Mouse (Mus musculus) lung, embryonic 16.5 days (tissue): Measurements from ENCODE around the gene Dnah12. TPM values are rescaled to one million over a fixed set of nuclear protein-coding genes. Genes with fewer than 3 reads are reported as not detected.

ENCODE experiments used
- ATAC-seq: fragments of 200-750 bp; cut with Nextera tagmentation; 2 replicates; pipeline ENCODE4 v1.8.0; 2017; ENCODE audit warnings: low read depth, mild to moderate bottlenecking, moderate library complexity
- H3K27ac ChIP-seq: fragments of 300-500 bp; sonication (generic); 2 replicates; pipeline ENCODE4 v1.5.1; 2014; ENCODE audit warnings: mild to moderate bottlenecking, control low read depth, low read length
- H3K27me3 ChIP-seq: fragments of 300-500 bp; sonication (generic); 2 replicates; pipeline ENCODE4 v1.6.1; 2014; ENCODE audit warnings: low read depth, low read length, mixed read lengths; ENCODE audit not compliant: control insufficient read depth, insufficient read depth
- H3K36me3 ChIP-seq: fragments of 300-500 bp; sonication (generic); 2 replicates; pipeline ENCODE4 v1.6.1; 2014; ENCODE audit warnings: low read length; ENCODE audit not compliant: control insufficient read depth, insufficient read depth
- H3K4me1 ChIP-seq: fragments of 300-500 bp; sonication (generic); replicated peaks from 2 replicates; pipeline ENCODE4 v1.6.1; 2014; ENCODE audit warnings: low read length, mixed read lengths; ENCODE audit not compliant: control insufficient read depth, insufficient read depth
- H3K4me2 ChIP-seq: fragments of 300-500 bp; sonication (generic); 2 replicates; pipeline ENCODE4 v1.6.1; 2014; ENCODE audit warnings: low read depth, low read length, control low read depth
- H3K4me3 ChIP-seq: fragments of 300-500 bp; sonication (generic); 2 replicates; pipeline ENCODE4 v1.5.1; 2014; ENCODE audit warnings: mild to moderate bottlenecking, low read length, control low read depth
- H3K9ac ChIP-seq: fragments of 300-500 bp; sonication (generic); 2 replicates; pipeline ENCODE4 v1.6.1; 2014; ENCODE audit warnings: low read length, control low read depth
- H3K9me3 ChIP-seq: fragments of 300-500 bp; sonication (generic); 2 replicates; pipeline ENCODE4 v1.6.1; 2016; ENCODE audit warnings: low read length; ENCODE audit not compliant: control insufficient read depth
- WGBS: fragments of 180-500 bp; shearing (Covaris S2); extraction: QIAGEN DNeasy Blood & Tissue Kit; methylation state at CpG from one replicate; pipeline ENCODE4 v1.1.7; 2014; 5-methylcytosine and 5-hydroxymethylcytosine counted together
- microRNA-seq: library from miRNA; unstranded; fragments of <30 nt; microRNA quantifications from one replicate; pipeline ENCODE4, GENCODE M21; 2016
- polyA plus RNA-seq: library from polyadenylated mRNA; unstranded; fragments of >200 nt; fragmentation: Nextera tagmentation; extraction: Ambion mirVana; gene quantifications from 2 replicates; pipeline ENCODE4 v1.2.1, GENCODE M21; 2015

Gene Dnah12
- polyA plus RNA-seq, 1 experiment from 2014 or later = 0.93 TPM

- Histone ChIP-seq H3K27me3 (no peaks in the 10 kb centered on the region), H3K4me2 (no peak overlapping the region), H3K27ac (no peak overlapping the region), H3K36me3 (peaks cover 16% of the 10 kb centered on the region), H3K9ac (no peak overlapping the region), H3K4me3 (no peak overlapping the region), H3K9me3 (no peaks in the 10 kb centered on the region), H3K4me1 (no peaks in the 10 kb centered on the region)
- ATAC-seq = no peak
- WGBS = 79% methylated on average over 5 of the region's 5 CpGs
These were observed 230.8 kb downstream of the Dnah12 start for GRCm38 (mm10) chr14:26923702-26924421.

- Histone ChIP-seq H3K27ac (no peak overlapping the region), H3K9me3 (no peaks in the 10 kb centered on the region), H3K9ac (no peak overlapping the region), H3K27me3 (no peaks in the 10 kb centered on the region), H3K4me2 (no peak overlapping the region), H3K4me3 (no peak overlapping the region), H3K4me1 (no peaks in the 10 kb centered on the region), H3K36me3 (no peaks in the 10 kb centered on the region)
- ATAC-seq = no peak
- WGBS = 92% methylated on average over 3 of the region's 3 CpGs
These were observed 241.8 kb downstream of the Dnah12 start for GRCm38 (mm10) chr14:26934891-26935290.

- Histone ChIP-seq H3K27ac (no peak overlapping the region), H3K9ac (no peak overlapping the region), H3K4me2 (no peak overlapping the region), H3K4me3 (no peak overlapping the region), H3K27me3 (no peaks in the 10 kb centered on the region), H3K9me3 (no peaks in the 10 kb centered on the region), H3K4me1 (no peaks in the 10 kb centered on the region), H3K36me3 (no peaks in the 10 kb centered on the region)
- WGBS = 87% methylated on average over 4 of the region's 4 CpGs
- ATAC-seq = no peak
These were observed 242.5 kb downstream of the Dnah12 start for GRCm38 (mm10) chr14:26935558-26935957.

Small RNAs within 50 kb of the gene (microRNA-seq; reads per million reads assigned to microRNA genes)
- gene Mir7672 = 0.79 reads per million

Other genes starting within 250 kb of the Dnah12 start
- 22.8 and 23.5 TPM in 2 replicates for gene Slmap, start 158.3 kb upstream of the Dnah12 start, polyA plus RNA-seq
- 26.4 and 27.2 TPM in 2 replicates for gene Dennd6a, start 119.4 kb upstream of the Dnah12 start, polyA plus RNA-seq
- gene Arf4, start 55.2 kb upstream of the Dnah12 start, polyA plus RNA-seq = 555 and 584 TPM in 2 replicates
- gene Pde12, start 23.4 kb upstream of the Dnah12 start, polyA plus RNA-seq = 8.0 and 8.3 TPM in 2 replicates
- 0.29 and 0.36 TPM in 2 replicates for gene Asb14, start 201.3 kb downstream of the Dnah12 start, polyA plus RNA-seq